Mouse (Mus musculus): ENCODE data around the gene Bzw1.
A peak's percentile ranks its signal among the peaks of the same experiment; 100 is the strongest.

Bzw1 gene

GRCm38 (mm10) chr1:58396179-58396578 lies 3.5 kb downstream of the Bzw1 start:
- DNase-seq (ENCODE audit: low read depth, low spot score), result peak; percentile 58

- no peak for DNase-seq (ENCODE audit: low read depth, low spot score)
Observed at GRCm38 (mm10) chr1:58397731-58398130, 5.0 kb downstream of the Bzw1 start.

GRCm38 (mm10) chr1:58401396-58401795 lies 8.7 kb downstream of the Bzw1 start:
- no peak for DNase-seq (ENCODE audit: low read depth, low spot score)

GRCm38 (mm10) chr1:58403745-58404144 lies 11.0 kb downstream of the Bzw1 start:
- DNase-seq (ENCODE audit: low read depth, low spot score), result no peak

GRCm38 (mm10) chr1:58407321-58407720 lies 14.6 kb downstream of the Bzw1 start:
- DNase-seq (ENCODE audit: low read depth, low spot score), result no peak

GRCm38 (mm10) chr1:58408141-58408540 lies 15.4 kb downstream of the Bzw1 start:
- DNase-seq (ENCODE audit: low read depth, low spot score), result no peak

GRCm38 (mm10) chr1:58409553-58410197 lies 17.0 kb downstream of the Bzw1 start:
- DNase-seq (ENCODE audit: low read depth, low spot score), result no peak

GRCm38 (mm10) chr1:58410198-58410588 lies 17.5 kb downstream of the Bzw1 start:
- no peak for DNase-seq (ENCODE audit: low read depth, low spot score)

- no peak for DNase-seq (ENCODE audit: low read depth, low spot score)
Observed at GRCm38 (mm10) chr1:58410776-58411175, 18.1 kb downstream of the Bzw1 start.

GRCm38 (mm10) chr1:58415442-58415841 lies 22.7 kb downstream of the Bzw1 start:
- DNase-seq (ENCODE audit: low read depth, low spot score), result no peak

- no peak for DNase-seq (ENCODE audit: low read depth, low spot score)
Observed at GRCm38 (mm10) chr1:58416048-58416447, 23.4 kb downstream of the Bzw1 start.

GRCm38 (mm10) chr1:58420032-58420431 lies 27.3 kb downstream of the Bzw1 start:
- peak; percentile 32 for DNase-seq (ENCODE audit: low read depth, low spot score)

GRCm38 (mm10) chr1:58420961-58421360 lies 28.3 kb downstream of the Bzw1 start:
- peak; percentile 57 for DNase-seq (ENCODE audit: low read depth, low spot score)

- DNase-seq (ENCODE audit: low read depth, low spot score), result peak; percentile 73
Observed at GRCm38 (mm10) chr1:58422879-58423278, 30.2 kb downstream of the Bzw1 start.

- peak; percentile 95 for DNase-seq (ENCODE audit: low read depth, low spot score)
Observed at GRCm38 (mm10) chr1:58423371-58424248, 30.9 kb downstream of the Bzw1 start, which contains the start of gene Clk1. TSS of gene Clk1 (minus strand) at chr1:58424066.

GRCm38 (mm10) chr1:58424551-58424950 lies 31.9 kb downstream of the Bzw1 start:
- DNase-seq (ENCODE audit: low read depth, low spot score), result peak; percentile 96

- no peak for DNase-seq (ENCODE audit: low read depth, low spot score)
Observed at GRCm38 (mm10) chr1:58444691-58445090, 52.0 kb downstream of the Bzw1 start.

GRCm38 (mm10) chr1:58445143-58445722 lies 52.5 kb downstream of the Bzw1 start, which contains the start of the genes Nif3l1 and Ppil3:
TSS of gene Nif3l1 (plus strand) at chr1:58445151.
TSS of gene Ppil3 (minus strand) at chr1:58445486.
- DNase-seq (ENCODE audit: low read depth, low spot score), result peak; percentile 97

- no peak for DNase-seq (ENCODE audit: low read depth, low spot score)
Observed at GRCm38 (mm10) chr1:58445861-58446260, 53.2 kb downstream of the Bzw1 start.

- no peak for DNase-seq (ENCODE audit: low read depth, low spot score)
Observed at GRCm38 (mm10) chr1:58447766-58448165, 55.1 kb downstream of the Bzw1 start.

GRCm38 (mm10) chr1:58448396-58448795 lies 55.7 kb downstream of the Bzw1 start:
- DNase-seq (ENCODE audit: low read depth, low spot score), result peak; percentile 60

GRCm38 (mm10) chr1:58454316-58454715 lies 61.6 kb downstream of the Bzw1 start:
- no peak for DNase-seq (ENCODE audit: low read depth, low spot score)
